Mouse (Mus musculus): ENCODE results near the gene 4930412O13Rik. TPM values are rescaled to one million over a fixed set of nuclear protein-coding genes. Genes with fewer than 3 reads are reported as not detected.

Gene 4930412O13Rik
- total RNA-seq, 2 experiments from 2014 or later: not detected

DNA sequence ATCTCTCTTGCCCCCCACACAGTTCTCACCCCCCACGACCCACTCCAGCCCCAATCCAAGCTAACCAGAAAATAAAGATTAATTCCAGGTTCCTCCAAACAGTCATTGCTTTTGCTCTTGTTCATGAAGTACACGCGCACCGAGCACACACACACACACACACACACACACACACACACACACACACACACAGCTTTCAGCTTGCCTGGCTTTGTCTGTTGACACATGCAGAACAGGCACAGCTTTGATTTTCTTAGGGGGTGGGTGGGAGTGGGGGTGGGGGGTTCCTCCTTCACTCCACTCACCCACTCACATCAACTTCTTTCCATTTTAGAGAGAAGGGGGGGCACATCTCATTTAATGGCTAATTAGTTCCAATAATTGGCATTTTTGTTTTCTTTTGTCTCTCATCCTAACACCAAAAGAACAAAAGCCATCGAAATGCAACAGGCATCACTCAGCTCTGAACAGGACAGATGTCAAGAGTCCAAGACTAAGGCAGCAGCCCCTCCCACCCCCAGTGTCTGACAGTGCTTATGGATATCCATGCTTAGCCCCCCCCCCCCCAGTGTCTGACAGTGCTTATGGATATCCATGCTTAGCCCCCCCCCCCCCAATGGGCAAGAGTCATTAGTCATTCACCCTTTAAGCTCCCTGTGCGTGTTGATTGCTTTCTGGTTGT lies 12.4 kb downstream of the 4930412O13Rik start:
- no peak for ATAC-seq (replicated peaks; ENCODE audit: low FRiP score, poor library complexity, severe bottlenecking)

DNA sequence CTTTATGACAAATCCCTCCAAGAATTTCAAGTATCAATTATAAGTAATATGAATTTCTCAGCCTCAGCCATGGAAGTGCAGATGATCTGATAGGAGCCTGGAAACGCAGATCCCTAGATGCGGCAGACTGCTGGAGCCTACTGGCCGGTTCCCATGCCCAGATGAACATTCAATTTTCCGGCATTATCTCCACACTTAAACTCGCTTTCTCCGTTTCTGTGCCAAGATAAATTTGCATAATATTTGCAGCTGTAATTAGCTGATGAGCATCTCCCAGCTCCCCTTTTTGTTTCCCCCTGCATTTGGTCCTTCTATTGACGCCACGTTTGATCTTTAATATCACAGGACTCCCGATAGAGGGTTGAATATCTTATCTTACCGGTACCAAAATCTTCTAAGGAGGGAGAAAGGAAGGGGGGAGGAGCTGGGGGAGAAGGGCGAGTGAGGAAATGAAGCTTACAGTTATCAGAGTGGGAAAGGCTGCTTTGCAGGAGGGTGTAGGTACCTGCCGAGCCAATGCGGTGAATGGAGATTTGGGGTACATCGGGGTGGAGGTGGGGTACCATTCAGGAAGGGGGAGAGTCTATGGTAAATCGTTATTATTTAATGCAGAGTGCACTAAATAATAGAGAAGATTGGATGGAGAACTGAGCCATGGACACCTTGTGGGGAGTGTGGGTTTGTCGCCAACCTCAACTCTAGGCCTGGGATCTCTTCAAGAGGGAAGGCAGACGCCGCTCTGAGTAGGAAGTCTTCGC lies 14.0 kb downstream of the 4930412O13Rik start:
- no peak for ATAC-seq (replicated peaks; ENCODE audit: low FRiP score, poor library complexity, severe bottlenecking)

DNA sequence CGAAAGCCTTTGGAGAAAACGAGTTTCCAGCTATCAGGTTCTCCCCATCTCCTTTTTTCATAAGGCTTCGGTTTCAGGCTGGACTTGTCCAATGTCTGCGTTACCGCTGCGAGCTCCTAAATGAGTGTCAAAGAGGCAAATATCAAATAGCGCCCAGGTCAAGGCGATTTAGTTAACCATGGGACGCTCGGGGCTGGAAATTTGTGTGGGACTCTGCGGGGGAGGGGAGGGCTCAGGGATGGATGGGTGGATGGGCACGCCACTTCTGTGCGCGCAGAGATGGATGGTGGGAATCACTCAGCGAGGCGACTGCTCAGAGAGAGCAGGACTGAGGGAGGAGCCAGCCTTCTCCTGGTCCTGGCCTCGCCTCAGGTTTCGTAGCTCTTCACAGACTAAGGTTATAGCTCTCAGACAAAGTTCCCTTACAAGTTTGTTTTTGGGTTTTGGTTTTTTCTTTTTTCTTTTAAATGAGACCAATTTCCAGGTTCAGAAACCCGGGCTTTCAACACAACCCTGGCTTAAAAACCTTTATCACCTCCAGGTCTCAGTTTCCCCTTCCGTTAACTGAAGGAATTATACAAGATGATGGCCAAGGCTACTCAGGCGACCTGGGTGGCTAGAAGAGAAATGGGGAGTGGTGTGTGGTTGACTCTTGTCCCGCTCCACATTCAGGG lies 15.2 kb downstream of the 4930412O13Rik start:
- ATAC-seq (replicated peaks; ENCODE audit: low FRiP score, poor library complexity, severe bottlenecking): no peak

DNA sequence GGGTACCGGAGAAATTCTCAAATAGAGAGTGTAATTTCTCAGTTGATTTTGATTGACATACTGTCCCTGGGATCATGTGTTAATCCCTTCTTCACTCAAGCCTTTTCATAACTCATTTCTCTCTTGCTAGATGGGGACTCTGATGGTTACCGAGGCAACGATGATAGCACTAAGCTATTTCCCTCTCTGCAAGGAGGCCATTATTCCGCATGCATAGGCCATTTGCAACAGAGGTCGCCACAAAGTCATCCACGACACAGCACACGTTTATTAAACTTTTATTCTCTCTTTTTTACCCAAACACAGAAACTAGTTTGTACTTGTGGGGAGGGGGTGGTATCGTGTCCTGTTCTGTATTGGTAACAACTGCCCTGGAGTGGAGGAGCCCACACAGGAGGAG lies 16.8 kb downstream of the 4930412O13Rik start:
- no peak for ATAC-seq (replicated peaks; ENCODE audit: low FRiP score, poor library complexity, severe bottlenecking)

DNA sequence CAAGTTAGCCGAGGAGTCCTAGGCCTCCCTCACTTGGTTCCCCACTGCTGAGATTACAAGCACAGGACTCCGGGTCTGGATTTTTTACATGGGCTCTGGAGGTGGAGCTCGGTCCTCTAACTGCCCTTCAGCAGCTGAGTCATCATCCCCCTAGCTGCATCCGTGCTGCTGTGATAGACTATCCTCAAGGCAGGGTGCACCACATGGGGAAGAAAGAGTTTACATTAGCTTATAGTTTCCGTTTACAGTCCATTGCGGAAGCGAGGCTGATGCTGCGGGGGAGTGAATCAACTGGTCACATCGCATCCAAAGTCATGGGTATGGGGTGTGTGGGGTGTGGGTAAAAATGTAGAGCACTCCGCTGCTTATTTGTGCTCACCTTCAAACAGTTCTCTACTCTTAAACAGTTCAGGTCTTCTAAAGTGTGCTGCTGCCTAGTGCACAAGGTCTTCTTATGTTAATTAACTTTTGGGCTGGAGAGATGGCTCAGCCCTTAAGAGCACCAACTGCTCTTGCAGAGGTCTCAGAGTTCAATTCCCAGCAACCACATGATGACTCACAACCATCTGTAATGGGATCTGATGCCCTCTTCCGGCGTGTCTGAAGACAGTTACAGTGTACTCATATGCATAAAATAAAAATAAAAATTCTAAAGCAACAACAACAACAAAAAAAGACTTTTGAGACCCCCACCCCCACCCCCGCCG lies 23.0 kb downstream of the 4930412O13Rik start:
- ATAC-seq (replicated peaks; ENCODE audit: low FRiP score, poor library complexity, severe bottlenecking): no peak

DNA sequence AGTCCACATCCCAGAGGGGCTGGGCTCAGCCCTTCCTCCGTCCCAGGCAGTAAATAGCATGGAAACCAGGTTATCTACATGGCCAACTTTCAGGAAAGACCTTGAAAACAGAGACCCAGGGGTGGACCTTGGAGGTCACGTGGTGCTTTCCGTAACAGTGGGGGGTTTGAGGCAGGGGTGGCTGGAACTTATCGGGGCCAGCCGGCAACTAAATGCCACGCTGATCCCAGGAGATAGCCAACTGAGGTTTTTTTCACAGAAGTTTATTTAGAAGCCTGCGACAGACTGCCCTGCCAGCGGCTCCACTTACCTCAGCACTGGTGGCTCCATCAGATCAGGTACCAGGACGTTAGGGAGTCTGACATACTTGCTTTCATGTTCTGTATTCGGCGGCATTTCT lies 24.9 kb downstream of the 4930412O13Rik start:
- no peak for ATAC-seq (replicated peaks; ENCODE audit: low FRiP score, poor library complexity, severe bottlenecking)

DNA sequence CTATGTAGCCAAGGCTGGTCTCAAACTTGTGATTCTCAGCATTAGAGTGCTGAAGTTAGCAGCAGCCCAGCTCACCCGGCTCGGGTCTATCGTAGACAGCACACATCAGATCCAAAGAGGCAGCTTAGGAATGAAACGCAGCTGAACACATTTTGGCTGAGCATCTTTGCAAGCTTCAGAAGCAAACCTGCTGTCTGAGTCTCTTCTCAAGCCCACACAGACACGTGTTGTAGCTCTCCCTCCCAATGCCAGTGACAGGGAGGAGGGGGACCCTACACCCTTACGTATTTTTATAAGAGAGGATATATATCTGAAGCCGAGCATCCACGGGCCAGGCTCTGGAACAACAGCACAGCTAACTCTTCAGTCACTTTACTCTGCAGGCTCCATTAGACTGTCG lies 36.5 kb downstream of the 4930412O13Rik start:
- ATAC-seq (replicated peaks; ENCODE audit: low FRiP score, poor library complexity, severe bottlenecking): no peak

GRCm38 (mm10) chr2:9918691-9919471 lies 37.8 kb downstream of the 4930412O13Rik start:
- no peak for ATAC-seq (replicated peaks; ENCODE audit: low FRiP score, poor library complexity, severe bottlenecking)

- ATAC-seq (replicated peaks; ENCODE audit: low FRiP score, poor library complexity, severe bottlenecking): no peak
Measured at GRCm38 (mm10) chr2:9926194-9926904, 45.3 kb downstream of the 4930412O13Rik start.

DNA sequence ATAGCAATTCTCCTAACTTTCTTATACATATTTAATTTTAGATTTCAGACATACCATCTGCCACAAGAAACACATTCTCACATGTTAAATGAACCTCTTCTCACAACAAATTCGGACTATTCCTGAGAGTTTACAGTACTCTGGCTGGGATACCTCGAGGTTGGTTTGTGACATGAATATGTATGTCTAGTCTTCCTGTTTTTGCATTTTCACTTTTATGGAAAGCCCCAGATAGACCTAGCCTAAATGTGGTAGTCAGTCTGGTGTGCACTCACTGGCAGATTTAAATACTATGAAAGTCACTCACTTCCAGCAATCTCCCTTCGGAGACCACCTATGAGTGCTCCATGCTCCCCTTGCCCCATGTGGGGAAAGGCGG lies 45.8 kb downstream of the 4930412O13Rik start:
- no peak for ATAC-seq (replicated peaks; ENCODE audit: low FRiP score, poor library complexity, severe bottlenecking)

Other genes starting within 250 kb of the 4930412O13Rik start
- not detected in 2 replicates for gene 9230102O04Rik, start 8.3 kb downstream of the 4930412O13Rik start, total RNA-seq (2015; ENCODE audit: low replicate concordance)
- gene 9230102O04Rik, start 8.3 kb downstream of the 4930412O13Rik start, total RNA-seq (2017; ENCODE audit: low replicate concordance): not detected in 2 replicates
- 3.6 and 28.5 TPM in 2 replicates for gene Gata3, start 8.8 kb downstream of the 4930412O13Rik start, total RNA-seq (2015; ENCODE audit: low replicate concordance)
- 0.08 TPM in 1 of 2 replicates, not detected in the other for gene Gata3, start 8.8 kb downstream of the 4930412O13Rik start, total RNA-seq (2017; ENCODE audit: low replicate concordance)
- 13.4 and 13.7 TPM in 2 replicates for gene Taf3, start 167.3 kb downstream of the 4930412O13Rik start, total RNA-seq (2015; ENCODE audit: low replicate concordance)
- gene Taf3, start 167.3 kb downstream of the 4930412O13Rik start, total RNA-seq (2017; ENCODE audit: low replicate concordance): 8.9 and 11.0 TPM in 2 replicates
- gene Atp5c1, start 199.3 kb downstream of the 4930412O13Rik start, total RNA-seq (2015; ENCODE audit: low replicate concordance): 184 and 197 TPM in 2 replicates
- gene Atp5c1, start 199.3 kb downstream of the 4930412O13Rik start, total RNA-seq (2017; ENCODE audit: low replicate concordance): 140 and 176 TPM in 2 replicates
- gene Kin, start 199.3 kb downstream of the 4930412O13Rik start, total RNA-seq (2015; ENCODE audit: low replicate concordance): 22.6 and 40.0 TPM in 2 replicates
- gene Kin, start 199.3 kb downstream of the 4930412O13Rik start, total RNA-seq (2017; ENCODE audit: low replicate concordance): 38.4 and 40.3 TPM in 2 replicates

All from erythroid progenitor cell, adult 5-6 weeks (primary cell).